Mouse (Mus musculus) neural tube, embryonic 11.5 days (tissue): ENCODE measurements around the gene Soga3. TPM values are rescaled to one million over a fixed set of nuclear protein-coding genes. Genes with fewer than 3 reads are reported as not detected.

ENCODE experiments used
- ATAC-seq: fragments of 200-750 bp; cut with Nextera tagmentation; 2 replicates; pipeline ENCODE4 v1.8.0; 2017; ENCODE audit warnings: moderate number of reproducible peaks, mild to moderate bottlenecking, moderate TSS enrichment, moderate library complexity; ENCODE audit not compliant: insufficient read depth, low FRiP score, low TSS enrichment
- DNase-seq: peaks from one replicate; pipeline ENCODE4 v3.0.0-alpha.2; 2015; ENCODE audit warnings: low spot score
- H3K27ac ChIP-seq: fragments of 300-500 bp; sonication (generic); 2 replicates; pipeline ENCODE4 v1.5.1; 2014; ENCODE audit warnings: low read depth, mild to moderate bottlenecking, low read length
- H3K27me3 ChIP-seq: fragments of 300-500 bp; sonication (generic); 2 replicates; pipeline ENCODE4 v1.6.1; 2014; ENCODE audit warnings: mild to moderate bottlenecking, low read length, mixed read lengths; ENCODE audit not compliant: control insufficient read depth, insufficient read depth
- H3K36me3 ChIP-seq: fragments of 300-500 bp; sonication (generic); 2 replicates; pipeline ENCODE4 v1.6.1; 2014; ENCODE audit warnings: mild to moderate bottlenecking, low read length, moderate library complexity, mixed read lengths; ENCODE audit not compliant: control insufficient read depth, insufficient read depth
- H3K4me1 ChIP-seq: fragments of 300-500 bp; sonication (generic); 2 replicates; pipeline ENCODE4 v1.6.1; 2014; ENCODE audit warnings: low read length, mixed read lengths; ENCODE audit not compliant: control insufficient read depth, insufficient read depth
- H3K4me2 ChIP-seq: fragments of 300-500 bp; sonication (generic); 2 replicates; pipeline ENCODE4 v1.6.1; 2014; ENCODE audit warnings: low read depth, mild to moderate bottlenecking, moderate library complexity
- H3K4me3 ChIP-seq: fragments of 300-500 bp; sonication (generic); 2 replicates; pipeline ENCODE4 v1.5.1; 2014; ENCODE audit warnings: low read depth, low read length
- H3K9ac ChIP-seq: fragments of 300-500 bp; sonication (generic); 2 replicates; pipeline ENCODE4 v1.6.1; 2014; ENCODE audit warnings: mild to moderate bottlenecking, low read length
- H3K9me3 ChIP-seq: fragments of 300-500 bp; sonication (generic); 2 replicates; pipeline ENCODE4 v1.6.1; 2016; ENCODE audit warnings: low read length; ENCODE audit not compliant: control insufficient read depth
- WGBS: fragments of 180-500 bp; shearing (Covaris S2); extraction: QIAGEN DNeasy Blood & Tissue Kit; methylation state at CpG from one replicate; pipeline ENCODE4 v1.1.7; 2014; 5-methylcytosine and 5-hydroxymethylcytosine counted together
- polyA plus RNA-seq: library from polyadenylated mRNA; unstranded; fragments of >200 nt; fragmentation: Nextera tagmentation; extraction: Ambion mirVana; gene quantifications from 2 replicates; pipeline ENCODE4 v1.2.1, GENCODE M21; 2014

Gene Soga3
- 27.4 and 29.8 TPM in 2 replicates for polyA plus RNA-seq

- Histone ChIP-seq H3K27ac (peak within 1 kb of the TSS; percentile 95), H3K4me3 (peak within 1 kb of the TSS; percentile 76), H3K36me3 (no peaks in the 10 kb centered on the region), H3K9me3 (no peaks in the 10 kb centered on the region), H3K9ac (peak within 1 kb of the TSS; percentile 87), H3K4me2 (peak within 1 kb of the TSS; percentile 93), H3K27me3 (no peaks in the 10 kb centered on the region; the same call in 1 of the 2 replicates), H3K4me1 (peaks cover 10% of the 10 kb centered on the region)
- DNase-seq (peak; percentile 89), ATAC-seq (peak; percentile 85)
- WGBS: under 1% methylated on average over 34 of the region's 34 CpGs
These were observed at the start of gene Soga3 for GRCm38 (mm10) chr10:29143566-29144335. Gene Soga3 (plus strand): TSS chr10:29143839.

- ATAC-seq: peak; percentile 45; the same call in 1 of the 2 replicates
- Histone ChIP-seq H3K9ac (no peak overlapping the region), H3K36me3 (no peaks in the 10 kb centered on the region), H3K27me3 (no peaks in the 10 kb centered on the region), H3K4me2 (no peak overlapping the region), H3K27ac (no peak overlapping the region), H3K9me3 (no peaks in the 10 kb centered on the region), H3K4me1 (no peaks in the 10 kb centered on the region), H3K4me3 (no peak overlapping the region)
- WGBS: 18% methylated on average over 4 of the region's 4 CpGs
- DNase-seq: no peak
These were observed 36.7 kb upstream of the Soga3 start for GRCm38 (mm10) chr10:29106962-29107361.

GRCm38 (mm10) chr10:29142556-29143105 lies 1.0 kb upstream of the Soga3 start:
- Histone ChIP-seq H3K9me3 (no peaks in the 10 kb centered on the region), H3K9ac (no peak overlapping the region), H3K27ac (no peak overlapping the region), H3K4me2 (peak overlapping the region; percentile 24), H3K4me1 (peaks cover 3% of the 10 kb centered on the region), H3K36me3 (no peaks in the 10 kb centered on the region), H3K4me3 (peak overlapping the region; percentile 8; the same call in 1 of the 2 replicates), H3K27me3 (no peaks in the 10 kb centered on the region)
- DNase-seq (peak; percentile 15), ATAC-seq (no peak)
- 42% methylated on average over 7 of the region's 7 CpGs for WGBS

GRCm38 (mm10) chr10:29144612-29145405 lies 1.2 kb downstream of the Soga3 start:
- 9% methylated on average over 7 of the region's 12 CpGs for WGBS
- peak overlapping the region; percentile 95 for H3K27ac ChIP-seq
- H3K4me2 ChIP-seq: peak overlapping the region; percentile 93
- H3K4me3 ChIP-seq: peak overlapping the region; percentile 76
- peak overlapping the region; percentile 87 for H3K9ac ChIP-seq
- no peaks in the 10 kb centered on the region for H3K36me3 ChIP-seq
- DNase-seq (no peak), ATAC-seq (no peak)
- H3K9me3 ChIP-seq: no peaks in the 10 kb centered on the region
- no peaks in the 10 kb centered on the region; the same call in 1 of the 2 replicates for H3K27me3 ChIP-seq
- H3K4me1 ChIP-seq: peaks cover 10% of the 10 kb centered on the region

- H3K9ac ChIP-seq: peak overlapping the region; percentile 70
- H3K27me3 ChIP-seq: no peaks in the 10 kb centered on the region; the same call in 1 of the 2 replicates
- ATAC-seq (no peak; the same call in 1 of the 2 replicates), DNase-seq (peak; percentile 19)
- H3K4me1 ChIP-seq: peaks cover 10% of the 10 kb centered on the region
- no peaks in the 10 kb centered on the region for H3K9me3 ChIP-seq
- WGBS: 2% methylated on average over 22 of the region's 22 CpGs
- no peaks in the 10 kb centered on the region for H3K36me3 ChIP-seq
- peak overlapping the region; percentile 82 for H3K27ac ChIP-seq
- H3K4me3 ChIP-seq: peak overlapping the region; percentile 76
- H3K4me2 ChIP-seq: peak overlapping the region; percentile 93
These were observed 2.7 kb downstream of the Soga3 start for GRCm38 (mm10) chr10:29146198-29146857.

GRCm38 (mm10) chr10:29146858-29147640 lies 3.4 kb downstream of the Soga3 start:
- Histone ChIP-seq H3K9ac (peak overlapping the region; percentile 70), H3K4me1 (peaks cover 10% of the 10 kb centered on the region), H3K27ac (peak overlapping the region; percentile 82), H3K9me3 (no peaks in the 10 kb centered on the region), H3K36me3 (no peaks in the 10 kb centered on the region), H3K4me2 (peak overlapping the region; percentile 93), H3K27me3 (no peaks in the 10 kb centered on the region; the same call in 1 of the 2 replicates), H3K4me3 (peak overlapping the region; percentile 76)
- DNase-seq (peak; percentile 85), ATAC-seq (peak; percentile 71)
- 0% methylated on average over 57 of the region's 65 CpGs for WGBS

- Histone ChIP-seq H3K4me3 (peak overlapping the region; percentile 76), H3K27me3 (no peaks in the 10 kb centered on the region; the same call in 1 of the 2 replicates), H3K27ac (peak overlapping the region; percentile 82), H3K4me2 (peak overlapping the region; percentile 93), H3K4me1 (peaks cover 10% of the 10 kb centered on the region), H3K36me3 (no peaks in the 10 kb centered on the region), H3K9me3 (no peaks in the 10 kb centered on the region), H3K9ac (peak overlapping the region; percentile 70)
- under 1% methylated on average over 12 of the region's 12 CpGs for WGBS
- DNase-seq (no peak), ATAC-seq (no peak; the same call in 1 of the 2 replicates)
These were observed 4.0 kb downstream of the Soga3 start for GRCm38 (mm10) chr10:29147641-29147990.
